Mouse (Mus musculus) gastrocnemius, adult 18-20 months (tissue): Measurements from ENCODE around the gene Sh3pxd2b. TPM values are rescaled to one million over a fixed set of nuclear protein-coding genes. Genes with fewer than 3 reads are reported as not detected.

ENCODE experiments used
- total RNA-seq, 2 experiments: library from RNA; stranded (reverse); gene quantifications; 2 replicates each; pipeline ENCODE4 v1.2.3; 2021

Gene Sh3pxd2b
- total RNA-seq, 2 experiments from 2014 or later, result 4.2 to 4.6 TPM

Other genes with a start within 250 kb of the Sh3pxd2b start
- not detected for gene Il9r, start 147.5 kb upstream of the Sh3pxd2b start, total RNA-seq
- 10 to 100 TPM in 1 of 2 experiments, 1 to 10 TPM in 1; 9.3 to 12.1 TPM for gene Snrnp25, start 142.4 kb upstream of the Sh3pxd2b start, total RNA-seq
- 10 to 100 TPM; 17.8 to 17.9 TPM for gene Rhbdf1, start 125.5 kb upstream of the Sh3pxd2b start, total RNA-seq
- 1 to 10 TPM; 4.1 to 4.4 TPM for gene Mpg, start 121.3 kb upstream of the Sh3pxd2b start, total RNA-seq
- gene Nprl3, start 80.1 kb upstream of the Sh3pxd2b start, total RNA-seq, result 10 to 100 TPM; 20.1 to 27.4 TPM
- not detected for gene Hba-x, start 71.4 kb upstream of the Sh3pxd2b start, total RNA-seq
- gene Hba-a1, start 64.3 kb upstream of the Sh3pxd2b start, total RNA-seq, result 100 to 1,000 TPM; 316 to 399 TPM
- gene Hbq1b, start 60.9 kb upstream of the Sh3pxd2b start, total RNA-seq, result not detected
- gene Hba-a2, start 51.3 kb upstream of the Sh3pxd2b start, total RNA-seq, result 100 to 1,000 TPM; 266 to 304 TPM
- not detected for gene Hbq1a, start 47.8 kb upstream of the Sh3pxd2b start, total RNA-seq
- 1 to 10 TPM; 7.2 to 7.7 TPM for gene Ubtd2, start 107.5 kb downstream of the Sh3pxd2b start, total RNA-seq
- gene Efcab9, start 184.3 kb downstream of the Sh3pxd2b start, total RNA-seq, result 1 to 10 TPM; 1.8 to 2.6 TPM
- gene Stk10, start 185.5 kb downstream of the Sh3pxd2b start, total RNA-seq, result 1 to 10 TPM; 2.2 to 4.4 TPM